Mouse (Mus musculus) layer of hippocampus, adult 9-10 months (tissue): ENCODE measurements at regions not wholly inside any gene's neighbourhood (a gene's known extent, or its start where the extent isn't known, plus 50 kb on each side); places are given as distances from the start of the nearest gene placed in this dataset.

Source experiments
- DNase-seq: peaks from one replicate; pipeline ENCODE4 v3.0.0; 2022; ENCODE audit warnings: low spot score

- DNase-seq: peak; percentile 24
Measured at GRCm38 (mm10) chr2:99236968-99237367, 569.9 kb upstream of the Gm10800 start.
